Mouse (Mus musculus): ENCODE measurements at regions not wholly inside any gene's neighbourhood (a gene's known extent, or its start where the extent isn't known, plus 50 kb on each side); places are given as distances from the start of the nearest gene placed in this dataset.

GRCm38 (mm10) chr1:119364901-119365300, 57.1 kb downstream of the Inhbb start:
- no peak for DNase-seq

GRCm38 (mm10) chr1:119358096-119358495, 64.0 kb downstream of the Inhbb start:
- DNase-seq: no peak

- DNase-seq: no peak
Observed at GRCm38 (mm10) chr1:119356916-119357315, 65.1 kb downstream of the Inhbb start.

GRCm38 (mm10) chr1:119355456-119355855, 66.6 kb downstream of the Inhbb start:
- DNase-seq: no peak

GRCm38 (mm10) chr1:119351567-119351966, 70.5 kb downstream of the Inhbb start:
- no peak for DNase-seq

- DNase-seq: no peak
Observed at GRCm38 (mm10) chr1:119350846-119351245, 71.2 kb downstream of the Inhbb start.

GRCm38 (mm10) chr1:119350296-119350695, 71.8 kb downstream of the Inhbb start:
- DNase-seq: no peak

GRCm38 (mm10) chr1:119348456-119349208, 73.4 kb downstream of the Inhbb start:
- no peak for DNase-seq

- no peak for DNase-seq
Observed at GRCm38 (mm10) chr1:119347749-119348148, 74.3 kb downstream of the Inhbb start.

- no peak for DNase-seq
Observed at GRCm38 (mm10) chr1:119346634-119347155, 75.4 kb downstream of the Inhbb start.

- DNase-seq: no peak
Observed at GRCm38 (mm10) chr1:119345115-119345791, 76.8 kb downstream of the Inhbb start.

- DNase-seq: no peak
Observed at GRCm38 (mm10) chr1:119344046-119344445, 78.0 kb downstream of the Inhbb start.

GRCm38 (mm10) chr1:119335171-119335570, 86.9 kb downstream of the Inhbb start:
- no peak for DNase-seq

GRCm38 (mm10) chr1:119330751-119331326, 91.2 kb downstream of the Inhbb start:
- DNase-seq: no peak

GRCm38 (mm10) chr1:119329693-119330434, 92.2 kb downstream of the Inhbb start:
- no peak for DNase-seq

- DNase-seq: no peak
Observed at GRCm38 (mm10) chr1:119328921-119329692, 92.9 kb downstream of the Inhbb start.

GRCm38 (mm10) chr1:119324551-119324950, 97.5 kb downstream of the Inhbb start:
- DNase-seq: no peak

GRCm38 (mm10) chr1:119322279-119322995, 99.6 kb downstream of the Inhbb start:
- DNase-seq: no peak

- DNase-seq: no peak
Observed at GRCm38 (mm10) chr1:119321799-119322198, 100.2 kb downstream of the Inhbb start.

GRCm38 (mm10) chr1:119317006-119317405, 105.0 kb downstream of the Inhbb start:
- DNase-seq: no peak

GRCm38 (mm10) chr1:119308719-119309365, 113.2 kb downstream of the Inhbb start:
- no peak for DNase-seq

Measured in thymus, postnatal 36 days (tissue).